Mouse (Mus musculus) myocyte (in vitro differentiated cells): ENCODE data around the gene Hdac9.

Source experiments
- E2F4 ChIP-seq: IDR thresholded peaks from one replicate; pipeline ENCODE4 v1.6.1; 2011; ENCODE audit warnings: mild to moderate bottlenecking, control low read depth, moderate library complexity; ENCODE audit not compliant: insufficient read depth
- MAX ChIP-seq: IDR thresholded peaks from one replicate; pipeline ENCODE4 v1.6.1; 2011; ENCODE audit warnings: low read depth, mild to moderate bottlenecking, control low read depth
- MYOD1 ChIP-seq, 3 experiments: IDR thresholded peaks; one replicate each; pipeline ENCODE4 v1.6.1; 2011; ENCODE audit warnings: control low read depth in 2 of 3, low read depth in 2 of 3, mild to moderate bottlenecking in 2 of 3, moderate library complexity in 1 of 3; ENCODE audit not compliant: insufficient read length in 2 of 3, control insufficient read depth in 1 of 3
- POLR2A ChIP-seq: IDR thresholded peaks from one replicate; pipeline ENCODE4 v1.6.1; 2011; ENCODE audit warnings: low read depth, mild to moderate bottlenecking, control low read depth, moderate library complexity; ENCODE audit not compliant: insufficient read length
- POLR2AphosphoS2 ChIP-seq: IDR thresholded peaks from one replicate; pipeline ENCODE4 v1.6.1; 2011; ENCODE audit warnings: low read depth, control low read depth; ENCODE audit not compliant: insufficient read length

DNA sequence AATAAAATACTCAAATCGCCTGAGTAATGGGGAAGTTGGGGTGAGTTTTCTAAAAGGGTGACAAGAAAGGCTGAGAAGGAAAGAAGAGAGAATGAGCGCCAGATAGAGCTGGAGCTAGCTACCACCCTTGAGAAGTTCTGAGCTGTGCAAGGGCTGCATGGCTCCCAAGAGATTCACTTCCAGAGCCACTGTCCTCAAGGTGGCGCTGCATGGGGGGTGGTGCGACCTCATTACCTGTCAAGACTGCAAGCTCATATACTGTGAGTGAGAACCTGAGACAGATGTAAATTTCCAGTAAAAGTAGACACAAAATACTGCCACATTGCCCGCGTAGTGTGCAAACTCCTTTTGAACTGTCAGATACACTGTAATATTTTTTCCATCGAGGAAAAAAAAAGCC is 865.8 kb downstream of the Hdac9 start:
- TF ChIP-seq POLR2A = no peak
- no peak for TF ChIP-seq MYOD1 (IDR thresholded peaks at IDR 0.05; ENCODE audit: control insufficient read depth in 1 of 3, insufficient read length in 2 of 3, low read depth in 2 of 3)
- no peak for TF ChIP-seq E2F4
- no peak for TF ChIP-seq POLR2AphosphoS2
- TF ChIP-seq MAX = no peak
